Mouse (Mus musculus): ENCODE results near the gene Olfr353. TPM values are rescaled to one million over a fixed set of nuclear protein-coding genes. Genes with fewer than 3 reads are reported as not detected.

Olfr353 gene
- total RNA-seq (2012; rRNA removed) = not detected in 2 replicates

- H3K9me3 ChIP-seq (ENCODE audit: control insufficient read depth, insufficient read depth, low read depth, low read length) = no peaks in the 10 kb centered on the region
- DNase-seq (ENCODE audit: low read depth, low spot score) = no peak
- H3K9ac ChIP-seq (ENCODE audit: insufficient read depth, low read depth, low read length, poor library complexity, severe bottlenecking) = no peak within 1 kb of the TSS
- in situ Hi-C loops (cut with MboI; ENCODE audit: low sequenced_read_pairs in 2 of 2, unreplicated experiment in 2 of 2) = no loop called here
- H3K36me3 ChIP-seq (ENCODE audit: control insufficient read depth, insufficient read depth, low read length, poor library complexity, severe bottlenecking) = no peaks in the 10 kb centered on the region
- no peak within 1 kb of the TSS for H3K4me3 ChIP-seq (ENCODE audit: insufficient read depth in 1 of 2, low read depth in 1 of 2, low read length in 2 of 2, poor library complexity in 1 of 2, severe bottlenecking in 1 of 2)
- no peaks in the 10 kb centered on the region for H3K4me1 ChIP-seq (ENCODE audit: control insufficient read depth in 2 of 2, insufficient read depth in 2 of 2, low read length in 2 of 2, poor library complexity in 1 of 2)
- H3K27ac ChIP-seq (ENCODE audit: insufficient read depth, low read depth, low read length, poor library complexity, severe bottlenecking) = no peak within 1 kb of the TSS
- TF ChIP-seq CHD2 (IDR thresholded peaks at IDR 0.05; ENCODE audit: low read depth, low read length) = no peak
- TF ChIP-seq MAFK (IDR thresholded peaks at IDR 0.05; ENCODE audit: insufficient read depth, low read depth, low read length) = no peak
- TF ChIP-seq HCFC1 (IDR thresholded peaks at IDR 0.05; ENCODE audit: borderline replicate concordance, insufficient read depth, low read length) = no peak
- no peak for TF ChIP-seq ZNF384 (IDR thresholded peaks at IDR 0.05; ENCODE audit: low read depth, low read length)
- TF ChIP-seq ZC3H11A (IDR thresholded peaks at IDR 0.05; ENCODE audit: borderline replicate concordance, low read depth, low read length) = no peak
These were observed at the start of gene Olfr353 for GRCm38 (mm10) chr2:36892836-36893235. Gene Olfr353 (minus strand): TSS chr2:36892936.

- in situ Hi-C loops (cut with MboI; ENCODE audit: low sequenced_read_pairs in 2 of 2, unreplicated experiment in 2 of 2) = no loop called here
- Histone ChIP-seq H3K4me1 (ENCODE audit: control insufficient read depth in 2 of 2, insufficient read depth in 2 of 2, low read length in 2 of 2, poor library complexity in 1 of 2) (no peaks in the 10 kb centered on the region), H3K36me3 (ENCODE audit: control insufficient read depth, insufficient read depth, low read length, poor library complexity, severe bottlenecking) (no peaks in the 10 kb centered on the region), H3K9me3 (ENCODE audit: control insufficient read depth, insufficient read depth, low read depth, low read length) (no peaks in the 10 kb centered on the region), H3K4me3 (ENCODE audit: insufficient read depth in 1 of 2, low read depth in 1 of 2, low read length in 2 of 2, poor library complexity in 1 of 2, severe bottlenecking in 1 of 2) (no peak within 1 kb of the TSS), H3K9ac (ENCODE audit: insufficient read depth, low read depth, low read length, poor library complexity, severe bottlenecking) (no peak within 1 kb of the TSS), H3K27ac (ENCODE audit: insufficient read depth, low read depth, low read length, poor library complexity, severe bottlenecking) (no peak within 1 kb of the TSS)
- DNase-seq (ENCODE audit: low read depth, low spot score) = no peak
- TF ChIP-seq CHD2 (IDR thresholded peaks at IDR 0.05; ENCODE audit: low read depth, low read length) (no peak), MAFK (IDR thresholded peaks at IDR 0.05; ENCODE audit: insufficient read depth, low read depth, low read length) (no peak), ZC3H11A (IDR thresholded peaks at IDR 0.05; ENCODE audit: borderline replicate concordance, low read depth, low read length) (no peak), ZNF384 (IDR thresholded peaks at IDR 0.05; ENCODE audit: low read depth, low read length) (no peak), HCFC1 (IDR thresholded peaks at IDR 0.05; ENCODE audit: borderline replicate concordance, insufficient read depth, low read length) (no peak)
These were observed 44.1 kb upstream of the Olfr353 start, which contains the start of gene Olfr356 for GRCm38 (mm10) chr2:36936821-36937220. Gene Olfr356 (plus strand): TSS chr2:36937121.

- in situ Hi-C loops (cut with MboI; ENCODE audit: low sequenced_read_pairs in 2 of 2, unreplicated experiment in 2 of 2) = no loop called here
- TF ChIP-seq ZC3H11A (IDR thresholded peaks at IDR 0.05; ENCODE audit: borderline replicate concordance, low read depth, low read length) = no peak
- TF ChIP-seq MAFK (IDR thresholded peaks at IDR 0.05; ENCODE audit: insufficient read depth, low read depth, low read length) = no peak
- TF ChIP-seq CHD2 (IDR thresholded peaks at IDR 0.05; ENCODE audit: low read depth, low read length) = no peak
- TF ChIP-seq HCFC1 (IDR thresholded peaks at IDR 0.05; ENCODE audit: borderline replicate concordance, insufficient read depth, low read length) = no peak
- Histone ChIP-seq H3K4me3 (ENCODE audit: insufficient read depth in 1 of 2, low read depth in 1 of 2, low read length in 2 of 2, poor library complexity in 1 of 2, severe bottlenecking in 1 of 2) (no peak within 1 kb of the TSS), H3K9me3 (ENCODE audit: control insufficient read depth, insufficient read depth, low read depth, low read length) (no peaks in the 10 kb centered on the region), H3K27ac (ENCODE audit: insufficient read depth, low read depth, low read length, poor library complexity, severe bottlenecking) (no peak within 1 kb of the TSS), H3K9ac (ENCODE audit: insufficient read depth, low read depth, low read length, poor library complexity, severe bottlenecking) (no peak within 1 kb of the TSS), H3K4me1 (ENCODE audit: control insufficient read depth in 2 of 2, insufficient read depth in 2 of 2, low read length in 2 of 2, poor library complexity in 1 of 2) (no peaks in the 10 kb centered on the region), H3K36me3 (ENCODE audit: control insufficient read depth, insufficient read depth, low read length, poor library complexity, severe bottlenecking) (no peaks in the 10 kb centered on the region)
- no peak for DNase-seq (ENCODE audit: low read depth, low spot score)
These were observed 36.1 kb upstream of the Olfr353 start, which contains the start of gene Olfr355 for GRCm38 (mm10) chr2:36928797-36929196. Gene Olfr355 (minus strand): TSS chr2:36928897.

GRCm38 (mm10) chr2:36905380-36905779 lies 12.6 kb upstream of the Olfr353 start, which contains the start of gene Olfr354:
Gene Olfr354 (plus strand): TSS chr2:36905680.
- Histone ChIP-seq H3K9me3 (ENCODE audit: control insufficient read depth, insufficient read depth, low read depth, low read length) (no peaks in the 10 kb centered on the region), H3K36me3 (ENCODE audit: control insufficient read depth, insufficient read depth, low read length, poor library complexity, severe bottlenecking) (no peaks in the 10 kb centered on the region), H3K9ac (ENCODE audit: insufficient read depth, low read depth, low read length, poor library complexity, severe bottlenecking) (no peak within 1 kb of the TSS), H3K4me1 (ENCODE audit: control insufficient read depth in 2 of 2, insufficient read depth in 2 of 2, low read length in 2 of 2, poor library complexity in 1 of 2) (no peaks in the 10 kb centered on the region), H3K4me3 (ENCODE audit: insufficient read depth in 1 of 2, low read depth in 1 of 2, low read length in 2 of 2, poor library complexity in 1 of 2, severe bottlenecking in 1 of 2) (no peak within 1 kb of the TSS), H3K27ac (ENCODE audit: insufficient read depth, low read depth, low read length, poor library complexity, severe bottlenecking) (no peak within 1 kb of the TSS)
- in situ Hi-C loops (cut with MboI; ENCODE audit: low sequenced_read_pairs in 2 of 2, unreplicated experiment in 2 of 2) = no loop called here
- TF ChIP-seq ZC3H11A (IDR thresholded peaks at IDR 0.05; ENCODE audit: borderline replicate concordance, low read depth, low read length) = no peak
- DNase-seq (ENCODE audit: low read depth, low spot score) = no peak

GRCm38 (mm10) chr2:36897114-36897513 lies 4.4 kb upstream of the Olfr353 start:
- DNase-seq (ENCODE audit: low read depth, low spot score) = no peak

More at GRCm38 (mm10) chr2:36897114-36897513, 4.4 kb upstream of the Olfr353 start:
- H3K4me1 ChIP-seq (ENCODE audit: control insufficient read depth in 2 of 2, insufficient read depth in 2 of 2, low read length in 2 of 2, poor library complexity in 1 of 2) = no peaks in the 10 kb centered on the region
- H3K9me3 ChIP-seq (ENCODE audit: control insufficient read depth, insufficient read depth, low read depth, low read length) = no peaks in the 10 kb centered on the region
- TF ChIP-seq HCFC1 (IDR thresholded peaks at IDR 0.05; ENCODE audit: borderline replicate concordance, insufficient read depth, low read length) (no peak), CHD2 (IDR thresholded peaks at IDR 0.05; ENCODE audit: low read depth, low read length) (no peak), MAFK (IDR thresholded peaks at IDR 0.05; ENCODE audit: insufficient read depth, low read depth, low read length) (no peak), ZNF384 (IDR thresholded peaks at IDR 0.05; ENCODE audit: low read depth, low read length) (no peak), ZC3H11A (IDR thresholded peaks at IDR 0.05; ENCODE audit: borderline replicate concordance, low read depth, low read length) (no peak)
- in situ Hi-C loops (cut with MboI; ENCODE audit: low sequenced_read_pairs in 2 of 2, unreplicated experiment in 2 of 2) = no loop called here
- no peaks in the 10 kb centered on the region for H3K36me3 ChIP-seq (ENCODE audit: control insufficient read depth, insufficient read depth, low read length, poor library complexity, severe bottlenecking)
- no peak overlapping the region for H3K27ac ChIP-seq (ENCODE audit: insufficient read depth, low read depth, low read length, poor library complexity, severe bottlenecking)
- no peak overlapping the region for H3K9ac ChIP-seq (ENCODE audit: insufficient read depth, low read depth, low read length, poor library complexity, severe bottlenecking)
- H3K4me3 ChIP-seq (ENCODE audit: insufficient read depth in 1 of 2, low read depth in 1 of 2, low read length in 2 of 2, poor library complexity in 1 of 2, severe bottlenecking in 1 of 2) = no peak overlapping the region
